15 mouse cellular contexts compared by ENCODE assay signal in the genomic region with DNA sequence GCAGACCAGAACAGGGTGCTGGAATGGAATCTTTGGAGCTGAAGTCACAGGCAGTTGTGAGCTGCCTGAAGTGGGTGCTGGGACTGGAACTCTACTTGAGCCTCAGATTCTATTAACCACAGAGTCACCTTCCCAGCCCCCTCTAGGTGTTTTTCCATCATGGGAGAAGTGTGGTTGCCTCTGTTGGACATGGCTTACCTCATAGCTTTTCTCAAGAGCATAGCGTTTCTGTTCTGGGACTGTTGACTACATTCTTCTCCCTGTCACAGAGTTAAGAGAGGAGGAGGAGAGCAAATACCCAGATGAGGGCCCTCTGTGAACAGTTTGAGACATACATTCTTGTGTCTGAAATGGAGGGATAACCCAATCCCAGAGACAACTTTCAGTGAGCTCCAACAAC.
"Had no signal": no experiment of that assay in that cellular context is flagged by ENCODE, and none has a peak within 500 bp of the region (broad histone marks: within the 10 kb centered on the region; RNA-seq: fewer than 3 reads in every experiment).

No protein-coding gene starts in this region.

- H3K27me3 ChIP-seq: neural tube, embryonic 15.5 days; stomach, embryonic 15.5 days had no signal

- H3K9ac ChIP-seq: neural tube, embryonic 15.5 days; stomach, embryonic 15.5 days had no signal

- H3K9me3 ChIP-seq: neural tube, embryonic 15.5 days; stomach, embryonic 15.5 days had no signal

- H3K4me2 ChIP-seq: neural tube, embryonic 15.5 days; stomach, embryonic 15.5 days had no signal

- H3K27ac ChIP-seq: neural tube, embryonic 15.5 days; stomach, embryonic 15.5 days; stomach, postnatal 0 days had no signal

- H3K4me1 ChIP-seq: stomach, embryonic 15.5 days had no signal

- H3K36me3 ChIP-seq: neural tube, embryonic 15.5 days; stomach, embryonic 15.5 days had no signal

- DNase-seq: retina, postnatal 1 day; right cerebral cortex, adult 18-20 months; right cerebral cortex, postnatal 14 days; right cerebral cortex, postnatal 25 days; right cerebral cortex, postnatal 4 days; spleen, adult 18-20 months; thymus, adult 18-20 months; thymus, adult 2 months; thymus, postnatal 14 days; thymus, postnatal 25 days; thymus, postnatal 36 days; thymus, postnatal 4 days had no signal

- H3K4me3 ChIP-seq: neural tube, embryonic 15.5 days; stomach, embryonic 15.5 days had no signal
